In the genomic region with DNA sequence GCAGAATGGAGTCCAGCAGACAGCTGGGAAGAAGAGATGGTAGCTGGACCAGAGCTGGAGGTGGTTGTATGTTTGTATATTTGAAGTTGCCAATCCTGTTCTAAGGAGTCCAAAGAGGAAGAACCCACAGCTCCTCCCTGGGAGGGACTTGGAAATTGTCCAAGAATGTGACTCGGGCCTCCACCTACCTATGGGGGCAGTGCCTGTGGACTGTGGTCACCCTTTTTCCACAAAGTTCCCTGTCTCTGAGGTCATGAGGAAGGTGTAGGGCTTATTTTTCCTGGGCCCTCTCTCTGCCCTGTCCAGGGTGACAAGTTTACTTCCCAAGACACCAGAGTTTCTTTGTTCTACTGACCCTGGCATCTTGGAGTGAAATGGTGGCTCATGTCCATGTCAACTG, we compare ENCODE assay signal across 10 mouse cellular contexts. TPM values are rescaled to one million over a fixed set of nuclear protein-coding genes. Genes with fewer than 3 reads are reported as not detected.
DNase-seq lines count a peak whose midpoint lies in the region; ATAC-seq and TF ChIP-seq lines count a peak whose summit lies in the region.
"Had no signal": no experiment of that assay in that cellular context is flagged by ENCODE, and none has a peak within 500 bp of the region (broad histone marks: within the 10 kb centered on the region; RNA-seq: fewer than 3 reads in every experiment).

No protein-coding gene starts in this region.

- TF ChIP-seq CTCF in bone marrow macrophage, adult 2 months (IDR thresholded peaks at IDR 0.05; ENCODE audit: low read depth, low read length), result no peak

- no peak for TF ChIP-seq POLR2A in bone marrow macrophage, adult 2 months (IDR thresholded peaks at IDR 0.05; ENCODE audit: borderline replicate concordance, low read depth, low read length)

- H3K4me3 ChIP-seq in kidney, embryonic 16.5 days (ENCODE audit: low read length), result no peak overlapping the region
- H3K4me3 ChIP-seq in bone marrow macrophage, adult 2 months (ENCODE audit: insufficient read depth, low read length), result no peak overlapping the region
- H3K4me3 ChIP-seq: neural tube, embryonic 13.5 days had no signal

- WGBS in kidney, embryonic 16.5 days, result 44% methylated on average over 1 of the region's 1 CpGs

- no peaks in the 10 kb centered on the region for H3K36me3 ChIP-seq in kidney, embryonic 16.5 days (ENCODE audit: insufficient read depth, low read length)
- H3K36me3 ChIP-seq: neural tube, embryonic 13.5 days had no signal

- H3K27me3 ChIP-seq in kidney, embryonic 16.5 days (ENCODE audit: insufficient read depth, low read length), result no peaks in the 10 kb centered on the region
- H3K27me3 ChIP-seq: neural tube, embryonic 13.5 days had no signal

- no peak overlapping the region for H3K27ac ChIP-seq in kidney, embryonic 16.5 days (ENCODE audit: low read length)
- H3K27ac ChIP-seq in bone marrow macrophage, adult 2 months (ENCODE audit: insufficient read depth, low read depth, low read length), result peak overlapping the region; percentile 97
- H3K27ac ChIP-seq: liver, embryonic 14.5 days; neural tube, embryonic 13.5 days had no signal

- no peaks in the 10 kb centered on the region for H3K4me1 ChIP-seq in kidney, embryonic 16.5 days (ENCODE audit: insufficient read depth, low read length)
- peaks cover 71% of the 10 kb centered on the region for H3K4me1 ChIP-seq in bone marrow macrophage, adult 2 months (ENCODE audit: control insufficient read depth, insufficient read depth, low read length)
- H3K4me1 ChIP-seq: neural tube, embryonic 13.5 days had no signal

- intact Hi-C loops in left cerebral cortex, postnatal 14 days (cut with DNase I), result no loop called here

- ATAC-seq in kidney, embryonic 16.5 days (ENCODE audit: low FRiP score, low TSS enrichment), result no peak
- ATAC-seq in megakaryocyte progenitor cell, adult 5-6 weeks (replicated peaks; ENCODE audit: poor library complexity), result peak; percentile 35

- H3K9me3 ChIP-seq in kidney, embryonic 16.5 days (ENCODE audit: low read length), result no peaks in the 10 kb centered on the region
- H3K9me3 ChIP-seq: neural tube, embryonic 13.5 days had no signal

- H3K4me2 ChIP-seq in kidney, embryonic 16.5 days (replicated peaks; ENCODE audit: low read depth, low read length), result no peak overlapping the region
- H3K4me2 ChIP-seq: neural tube, embryonic 13.5 days had no signal

- no peak overlapping the region for H3K9ac ChIP-seq in kidney, embryonic 16.5 days (replicated peaks; ENCODE audit: low read length)
- H3K9ac ChIP-seq: liver, embryonic 14.5 days; neural tube, embryonic 13.5 days had no signal

- DNase-seq in kidney, adult 11 months, result peak; percentile 41
- peak; percentile 38 for DNase-seq in kidney, postnatal 14 days
- DNase-seq in left cerebral cortex, adult 11 months (ENCODE audit: low spot score), result no peak
- DNase-seq in left cerebral cortex, postnatal 14 days (ENCODE audit: low spot score in 2 of 2), result no peak
- DNase-seq in embryo, embryonic 9.5 days (ENCODE audit: extremely low spot score), result no peak

RNA-seq across cellular contexts. Expression of a gene that starts 39.6 kb away (rescaled TPM):
- 29.5 and 31.3 TPM in 2 replicates for polyA plus RNA-seq in kidney, embryonic 16.5 days (2015; fragmentation: Nextera tagmentation; extraction: Ambion mirVana)
- polyA plus RNA-seq in bone marrow macrophage, adult 2 months (2012; ENCODE audit: insufficient read depth, insufficient read length, missing spikeins), result 200 and 216 TPM in 2 replicates
- 1.3 and 1.7 TPM in 2 replicates for total RNA-seq in megakaryocyte progenitor cell, adult 5-6 weeks (2015)
- total RNA-seq in megakaryocyte progenitor cell, adult 5-6 weeks (2017), result 0.87 and 0.91 TPM in 2 replicates
- total RNA-seq in left cerebral cortex, postnatal 14 days (2021), result 1 to 10 TPM; 8.1 to 9.1 TPM

Comparison
In these comparisons a context has a peak if more than half of its experiments do, and no peak if none do; other contexts are left out.
1. DNase-seq: peak in kidney, adult 11 months (single experiment) and kidney, postnatal 14 days (single experiment); none in left cerebral cortex, adult 11 months (single experiment), left cerebral cortex, postnatal 14 days (0 of 2) and embryo, embryonic 9.5 days (single experiment).